Mouse (Mus musculus) large intestine, adult 2 months (tissue): ENCODE results near the gene Enpp4. TPM values are rescaled to one million over a fixed set of nuclear protein-coding genes. Genes with fewer than 3 reads are reported as not detected.

ENCODE experiments used
- DNase-seq: peaks from one replicate; pipeline ENCODE4 v3.0.0-alpha.2; 2012; ENCODE audit warnings: low read depth, low spot score
- WGBS: fragments of 180-500 bp; shearing (Covaris S2); methylation state at CpG from one replicate; pipeline ENCODE4 v1.1.7; 2018; 5-methylcytosine and 5-hydroxymethylcytosine counted together
- polyA plus RNA-seq: library from polyadenylated mRNA; depleted of rRNA; stranded (reverse); fragments of >200 nt; gene quantifications from 2 replicates; pipeline ENCODE4 v1.2.3, GENCODE M21; 2012; rRNA removed

Gene Enpp4
- 2.7 and 3.5 TPM in 2 replicates for polyA plus RNA-seq

GRCm38 (mm10) chr17:44105287-44106138 is at the start of gene Enpp4:
Gene Enpp4, minus strand, starts transcription at chr17:44105809.
- under 1% methylated on average over 76 of the region's 76 CpGs for WGBS

GRCm38 (mm10) chr17:44155204-44155603 is 49.6 kb upstream of the Enpp4 start:
- DNase-seq = no peak
- WGBS = 88% methylated on average over 2 of the region's 2 CpGs

More at GRCm38 (mm10) chr17:44105287-44106138, at the start of gene Enpp4:
- DNase-seq = no peak

- no peak for DNase-seq
- WGBS = 50% methylated on average over 5 of the region's 5 CpGs
Measured at GRCm38 (mm10) chr17:44153871-44154270, 48.3 kb upstream of the Enpp4 start.

GRCm38 (mm10) chr17:44151889-44152288 is 46.3 kb upstream of the Enpp4 start:
- WGBS = 32% methylated on average over 8 of the region's 8 CpGs
- DNase-seq = peak; percentile 70

GRCm38 (mm10) chr17:44151130-44151529 is 45.5 kb upstream of the Enpp4 start:
- no peak for DNase-seq
- WGBS = 76% methylated on average over 3 of the region's 3 CpGs

- 39% methylated on average over 5 of the region's 5 CpGs for WGBS
- peak; percentile 89 for DNase-seq
Measured at GRCm38 (mm10) chr17:44148109-44148846, 42.7 kb upstream of the Enpp4 start.

- WGBS = 32% methylated on average over 1 of the region's 1 CpGs
- no peak for DNase-seq
Measured at GRCm38 (mm10) chr17:44145806-44146205, 40.2 kb upstream of the Enpp4 start.

GRCm38 (mm10) chr17:44136863-44137640 is 31.4 kb upstream of the Enpp4 start:
- 61% methylated on average over 10 of the region's 10 CpGs for WGBS
- no peak for DNase-seq

GRCm38 (mm10) chr17:44136018-44136417 is 30.4 kb upstream of the Enpp4 start:
- 18% methylated on average over 8 of the region's 8 CpGs for WGBS
- no peak for DNase-seq

GRCm38 (mm10) chr17:44134545-44134944 is 28.9 kb upstream of the Enpp4 start:
- no peak for DNase-seq
- 43% methylated on average over 9 of the region's 9 CpGs for WGBS

GRCm38 (mm10) chr17:44134106-44134505 is 28.5 kb upstream of the Enpp4 start:
- no peak for DNase-seq
- 48% methylated on average over 6 of the region's 6 CpGs for WGBS

- DNase-seq = no peak
- 7% methylated on average over 7 of the region's 7 CpGs for WGBS
Measured at GRCm38 (mm10) chr17:44130429-44130828, 24.8 kb upstream of the Enpp4 start.

- WGBS = 52% methylated on average over 13 of the region's 13 CpGs
- no peak for DNase-seq
Measured at GRCm38 (mm10) chr17:44129092-44129750, 23.6 kb upstream of the Enpp4 start.

GRCm38 (mm10) chr17:44121366-44122100 is 15.9 kb upstream of the Enpp4 start:
- 28% methylated on average over 12 of the region's 12 CpGs for WGBS
- no peak for DNase-seq

- 83% methylated on average over 4 of the region's 4 CpGs for WGBS
- DNase-seq = no peak
Measured at GRCm38 (mm10) chr17:44118231-44118630, 12.6 kb upstream of the Enpp4 start.

- no peak for DNase-seq
- WGBS = 78% methylated on average over 2 of the region's 2 CpGs
Measured at GRCm38 (mm10) chr17:44117721-44118120, 12.1 kb upstream of the Enpp4 start.

GRCm38 (mm10) chr17:44116584-44116983 is 11.0 kb upstream of the Enpp4 start:
- no peak for DNase-seq
- 69% methylated on average over 2 of the region's 2 CpGs for WGBS

GRCm38 (mm10) chr17:44108331-44108730 is 2.7 kb upstream of the Enpp4 start:
- DNase-seq = no peak
- WGBS = 47% methylated on average over 3 of the region's 3 CpGs

- DNase-seq = no peak
- WGBS = 94% methylated on average over 10 of the region's 10 CpGs
Measured at GRCm38 (mm10) chr17:44101961-44102360, 3.6 kb downstream of the Enpp4 start.
